Comparison of ENCODE assay signal across 17 mouse cellular contexts in genomic region chr14:36937941-36938340, GRCm38 (mm10). TPM values are rescaled to one million over a fixed set of nuclear protein-coding genes. Genes with fewer than 3 reads are reported as not detected.
DNase-seq lines count a peak whose midpoint lies in the region; ATAC-seq and TF ChIP-seq lines count a peak whose summit lies in the region.
"Had no signal": no experiment of that assay in that cellular context is flagged by ENCODE, and none has a peak within 500 bp of the region (broad histone marks: within the 10 kb centered on the region; RNA-seq: fewer than 3 reads in every experiment).

No protein-coding gene starts in this region.

- no peaks in the 10 kb centered on the region for H3K9me3 ChIP-seq in forebrain, postnatal 0 days (ENCODE audit: low read length)
- H3K9me3 ChIP-seq in forebrain, embryonic 12.5 days: no peaks in the 10 kb centered on the region
- no peaks in the 10 kb centered on the region for H3K9me3 ChIP-seq in heart, embryonic 15.5 days (replicated peaks)
- H3K9me3 ChIP-seq in midbrain, embryonic 16.5 days (replicated peaks; ENCODE audit: control insufficient read depth, low read length, poor library complexity, severe bottlenecking): no peaks in the 10 kb centered on the region
- H3K9me3 ChIP-seq in midbrain, embryonic 15.5 days: no peaks in the 10 kb centered on the region
- H3K9me3 ChIP-seq: forebrain, embryonic 10.5 days; G1E had no signal

- 58% methylated on average over 2 of the region's 2 CpGs for WGBS in forebrain, postnatal 0 days
- WGBS in forebrain, embryonic 12.5 days: 56% methylated on average over 2 of the region's 2 CpGs
- 55% methylated on average over 2 of the region's 2 CpGs for WGBS in heart, embryonic 15.5 days
- WGBS in midbrain, embryonic 16.5 days: 37% methylated on average over 2 of the region's 2 CpGs
- WGBS in midbrain, embryonic 15.5 days: 53% methylated on average over 2 of the region's 2 CpGs

- H3K9ac ChIP-seq in forebrain, postnatal 0 days: no peak overlapping the region
- H3K9ac ChIP-seq in forebrain, embryonic 12.5 days: no peak overlapping the region
- H3K9ac ChIP-seq in heart, embryonic 15.5 days: no peak overlapping the region
- no peak overlapping the region for H3K9ac ChIP-seq in midbrain, embryonic 16.5 days (ENCODE audit: low read depth, low read length)
- H3K9ac ChIP-seq in midbrain, embryonic 15.5 days: no peak overlapping the region
- H3K9ac ChIP-seq: hindbrain, embryonic 14.5 days had no signal

- no peaks in the 10 kb centered on the region for H3K4me1 ChIP-seq in forebrain, postnatal 0 days (ENCODE audit: insufficient read depth)
- no peaks in the 10 kb centered on the region for H3K4me1 ChIP-seq in forebrain, embryonic 12.5 days
- H3K4me1 ChIP-seq in heart, embryonic 15.5 days (replicated peaks): peaks cover 4% of the 10 kb centered on the region
- 0 out of 2 replicates have a peak, but pooled peaks cover 3% of the 10 kb centered on the region for H3K4me1 ChIP-seq in midbrain, embryonic 16.5 days (ENCODE audit: control insufficient read depth, insufficient read depth, low read length)
- no peaks in the 10 kb centered on the region for H3K4me1 ChIP-seq in midbrain, embryonic 15.5 days
- H3K4me1 ChIP-seq: forebrain, embryonic 10.5 days had no signal

- H3K27me3 ChIP-seq in forebrain, postnatal 0 days (ENCODE audit: insufficient read depth, low read length): no peaks in the 10 kb centered on the region
- no peaks in the 10 kb centered on the region for H3K27me3 ChIP-seq in forebrain, embryonic 12.5 days
- no peaks in the 10 kb centered on the region for H3K27me3 ChIP-seq in heart, embryonic 15.5 days
- H3K27me3 ChIP-seq in midbrain, embryonic 16.5 days (ENCODE audit: control insufficient read depth, insufficient read depth, low read depth, low read length): no peaks in the 10 kb centered on the region
- no peaks in the 10 kb centered on the region for H3K27me3 ChIP-seq in midbrain, embryonic 15.5 days (replicated peaks)
- H3K27me3 ChIP-seq: Patski had no signal

- H3K4me2 ChIP-seq in forebrain, postnatal 0 days (ENCODE audit: low read depth): no peak overlapping the region
- no peak overlapping the region for H3K4me2 ChIP-seq in forebrain, embryonic 12.5 days
- no peak overlapping the region for H3K4me2 ChIP-seq in heart, embryonic 15.5 days
- no peak overlapping the region for H3K4me2 ChIP-seq in midbrain, embryonic 16.5 days (ENCODE audit: low read length)
- H3K4me2 ChIP-seq in midbrain, embryonic 15.5 days: no peak overlapping the region
- H3K4me2 ChIP-seq: hindbrain, embryonic 14.5 days had no signal

- H3K4me3 ChIP-seq in forebrain, postnatal 0 days (ENCODE audit: low read depth, low read length): no peak overlapping the region
- H3K4me3 ChIP-seq in forebrain, embryonic 12.5 days (replicated peaks): no peak overlapping the region
- H3K4me3 ChIP-seq in heart, embryonic 15.5 days: no peak overlapping the region
- no peak overlapping the region for H3K4me3 ChIP-seq in midbrain, embryonic 16.5 days (ENCODE audit: low read depth, low read length)
- no peak overlapping the region for H3K4me3 ChIP-seq in midbrain, embryonic 15.5 days
- H3K4me3 ChIP-seq: forebrain, embryonic 10.5 days had no signal

- DNase-seq in forebrain, postnatal 0 days: no peak
- DNase-seq in heart, postnatal 10 days: no peak
- peak; percentile 66 for DNase-seq in ZHBTc4 (ENCODE audit: low read depth, low spot score)
- DNase-seq in left cerebral cortex, adult 18-20 months (ENCODE audit: low spot score in 2 of 2): no peak
- DNase-seq: adrenal gland, adult 8-10 months; cerebellum, adult 11-12 months; gastrocnemius, postnatal 25 days; kidney, adult 18-20 months had no signal

- ATAC-seq in forebrain, postnatal 0 days: no peak
- no peak for ATAC-seq in forebrain, embryonic 12.5 days (ENCODE audit: low FRiP score)
- ATAC-seq in heart, embryonic 15.5 days (replicated peaks; ENCODE audit: insufficient number of reproducible peaks, insufficient read depth, low FRiP score, low read depth): no peak
- peak; percentile 36; the same call in 1 of the 2 replicates for ATAC-seq in midbrain, embryonic 16.5 days
- ATAC-seq in midbrain, embryonic 15.5 days (replicated peaks): no peak; the same call in 1 of the 2 replicates
- ATAC-seq: hindbrain, postnatal 0 days; Patski had no signal

- peaks cover 4% of the 10 kb centered on the region; the same call in 1 of the 2 replicates for H3K36me3 ChIP-seq in forebrain, postnatal 0 days (ENCODE audit: insufficient read depth)
- peaks cover 14% of the 10 kb centered on the region; the same call in 1 of the 2 replicates for H3K36me3 ChIP-seq in forebrain, embryonic 12.5 days (replicated peaks)
- H3K36me3 ChIP-seq in heart, embryonic 15.5 days: peaks cover 5% of the 10 kb centered on the region; the same call in 1 of the 2 replicates
- H3K36me3 ChIP-seq in midbrain, embryonic 16.5 days (ENCODE audit: control insufficient read depth, insufficient read depth, low read length): peaks cover 16% of the 10 kb centered on the region
- H3K36me3 ChIP-seq in midbrain, embryonic 15.5 days (replicated peaks): peaks cover 16% of the 10 kb centered on the region; the same call in 1 of the 2 replicates

- no peak overlapping the region for H3K27ac ChIP-seq in forebrain, postnatal 0 days (ENCODE audit: low read depth, low read length)
- no peak overlapping the region for H3K27ac ChIP-seq in forebrain, embryonic 12.5 days
- peak overlapping the region; percentile 47; the same call in 1 of the 2 replicates for H3K27ac ChIP-seq in heart, embryonic 15.5 days
- no peak overlapping the region for H3K27ac ChIP-seq in midbrain, embryonic 16.5 days (ENCODE audit: low read length)
- no peak overlapping the region for H3K27ac ChIP-seq in midbrain, embryonic 15.5 days
- H3K27ac ChIP-seq: forebrain, embryonic 10.5 days; hindbrain, embryonic 14.5 days; hindbrain, postnatal 0 days had no signal

- intact Hi-C loops in heart, postnatal 10 days (cut with DNase I): loop anchor here (1.0 to 5.0 kb wide), 2 partner anchors 71 to 94 kb away; no protein-coding TSS in a partner anchor

- TF ChIP-seq CTCF in forebrain, postnatal 0 days (IDR thresholded peaks at IDR 0.05; ENCODE audit: low read depth): peak; percentile 21; the same call in 1 of the 2 replicates

RNA-seq across cellular contexts. Expression of gene Ccser2, which starts 30.6 kb away (rescaled TPM):
- total RNA-seq in forebrain, postnatal 0 days (2014; rRNA removed): 88.8 and 98.3 TPM in 2 replicates
- polyA plus RNA-seq in forebrain, postnatal 0 days (2015; fragmentation: Nextera tagmentation; extraction: Ambion mirVana): 73.1 and 101 TPM in 2 replicates
- polyA plus RNA-seq in forebrain, embryonic 12.5 days (2016; fragmentation: Nextera tagmentation; extraction: Ambion mirVana): 36.7 and 37.6 TPM in 2 replicates
- 54.2 and 59.8 TPM in 2 replicates for polyA plus RNA-seq in heart, embryonic 15.5 days (2015; fragmentation: Nextera tagmentation; extraction: Ambion mirVana)
- total RNA-seq in heart, postnatal 10 days (2021): 100 to 1,000 TPM; 106 to 115 TPM
- polyA plus RNA-seq in midbrain, embryonic 16.5 days (2015; fragmentation: Nextera tagmentation; extraction: Ambion mirVana): 92.9 and 97.5 TPM in 2 replicates
- 101 and 104 TPM in 2 replicates for polyA plus RNA-seq in midbrain, embryonic 15.5 days (2015; fragmentation: Nextera tagmentation; extraction: Ambion mirVana)
- 10 to 100 TPM; 85.1 to 86.8 TPM for total RNA-seq in left cerebral cortex, adult 18-20 months (2021)
